In genomic region chr19:9915935-9916334, GRCm38 (mm10) we compare ENCODE assay signal across 8 mouse cellular contexts. TPM values are rescaled to one million over a fixed set of nuclear protein-coding genes. Genes with fewer than 3 reads are reported as not detected.
A peak's percentile ranks its signal among the peaks of the same experiment; 100 is the strongest.
DNase-seq lines count a peak whose midpoint lies in the region; TF ChIP-seq lines count a peak whose summit lies in the region.

No protein-coding gene starts in this region.

- no peaks in the 10 kb centered on the region for H3K9me3 ChIP-seq in E14TG2a.4 (ENCODE audit: low read length)

- no peaks in the 10 kb centered on the region for H3K36me3 ChIP-seq in E14TG2a.4 (ENCODE audit: insufficient read depth, low read length)

- TF ChIP-seq CTCF in E14TG2a.4 (conservative IDR thresholded peaks at IDR 0.05; ENCODE audit: low read length), result peak; percentile 90

- no peak overlapping the region for H3K4me3 ChIP-seq in E14TG2a.4 (replicated peaks; ENCODE audit: low read length)

- peak; percentile 58 for DNase-seq in adrenal gland, adult 8-10 months
- DNase-seq in embryo, embryonic 9.5 days (ENCODE audit: extremely low spot score), result peak; percentile 78
- DNase-seq in heart, adult 9 months (ENCODE audit: low spot score in 2 of 2), result peak; percentile 45 to 76
- peak; percentile 64 to 84 for DNase-seq in layer of hippocampus, adult 8-10 months (ENCODE audit: low spot score in 2 of 2)
- DNase-seq in lung, postnatal 25 days (ENCODE audit: low spot score), result peak; percentile 87
- peak; percentile 57 for DNase-seq in retina, postnatal 7 days (ENCODE audit: low read depth, low spot score)
- peak; percentile 84 for DNase-seq in urinary bladder, postnatal 14 days (ENCODE audit: low spot score)

- H3K27me3 ChIP-seq in E14TG2a.4 (ENCODE audit: insufficient read depth, low read length), result no peaks in the 10 kb centered on the region

- H3K4me1 ChIP-seq in E14TG2a.4 (replicated peaks; ENCODE audit: low read depth, low read length), result peaks cover 14% of the 10 kb centered on the region

RNA-seq across cellular contexts. Expression of gene Incenp, which starts 16.6 kb away (rescaled TPM):
- 10 to 100 TPM; 13.3 to 19.8 (median 18.5) TPM for total RNA-seq in adrenal gland, adult 8-10 months (2022)
- 10 to 100 TPM; 14.0 to 20.4 (median 17.7) TPM for total RNA-seq in layer of hippocampus, adult 8-10 months (2022)
